Mouse (Mus musculus): ENCODE measurements around the gene Slc9a8. TPM values are rescaled to one million over a fixed set of nuclear protein-coding genes. Genes with fewer than 3 reads are reported as not detected.
A peak's percentile ranks its signal among the peaks of the same experiment; 100 is the strongest.

Slc9a8 gene
- polyA plus RNA-seq, 1 experiment from 2014 or later: 14.9 TPM

- Histone ChIP-seq H3K36me3 (ENCODE audit: control insufficient read depth, insufficient read depth) (peaks cover 50% of the 10 kb centered on the region), H3K27ac (ENCODE audit: low read depth, low read length) (0 out of 2 replicates have a peak overlapping the region, but pooled peaks have one; percentile 5), H3K9ac (ENCODE audit: low read depth, low read length) (no peak overlapping the region), H3K9me3 (ENCODE audit: control insufficient read depth) (no peaks in the 10 kb centered on the region), H3K4me3 (ENCODE audit: low read depth, low read length) (no peak overlapping the region), H3K27me3 (replicated peaks; ENCODE audit: control insufficient read depth, insufficient read depth, low read length) (no peaks in the 10 kb centered on the region), H3K4me1 (replicated peaks; ENCODE audit: control insufficient read depth, insufficient read depth, low read length) (peaks cover 7% of the 10 kb centered on the region; the same call in 1 of the 2 replicates), H3K4me2 (replicated peaks; ENCODE audit: low read depth) (no peak overlapping the region)
- 67% methylated on average over 6 of the region's 6 CpGs for WGBS
- ATAC-seq: no peak
- TF ChIP-seq CTCF (IDR thresholded peaks at IDR 0.05; ENCODE audit: low read depth): no peak
These were observed 3.9 kb downstream of the Slc9a8 start for GRCm38 (mm10) chr2:167425407-167425806.

- H3K27me3 ChIP-seq (replicated peaks; ENCODE audit: control insufficient read depth, insufficient read depth, low read length): no peaks in the 10 kb centered on the region
- no peak for TF ChIP-seq CTCF (IDR thresholded peaks at IDR 0.05; ENCODE audit: low read depth)
- H3K4me1 ChIP-seq (replicated peaks; ENCODE audit: control insufficient read depth, insufficient read depth, low read length): no peaks in the 10 kb centered on the region
- WGBS: 91% methylated on average over 5 of the region's 5 CpGs
- H3K9me3 ChIP-seq (ENCODE audit: control insufficient read depth): no peaks in the 10 kb centered on the region
- no peak overlapping the region for H3K27ac ChIP-seq (ENCODE audit: low read depth, low read length)
- no peak overlapping the region for H3K4me3 ChIP-seq (ENCODE audit: low read depth, low read length)
- peaks cover 61% of the 10 kb centered on the region for H3K36me3 ChIP-seq (ENCODE audit: control insufficient read depth, insufficient read depth)
- no peak overlapping the region for H3K4me2 ChIP-seq (replicated peaks; ENCODE audit: low read depth)
- ATAC-seq: no peak
- H3K9ac ChIP-seq (ENCODE audit: low read depth, low read length): no peak overlapping the region
These were observed 8.1 kb downstream of the Slc9a8 start for GRCm38 (mm10) chr2:167429596-167429995.

GRCm38 (mm10) chr2:167430737-167431417 lies 9.4 kb downstream of the Slc9a8 start:
- WGBS: 56% methylated on average over 9 of the region's 9 CpGs
- TF ChIP-seq CTCF (IDR thresholded peaks at IDR 0.05; ENCODE audit: low read depth): no peak
- no peaks in the 10 kb centered on the region for H3K27me3 ChIP-seq (replicated peaks; ENCODE audit: control insufficient read depth, insufficient read depth, low read length)
- peaks cover 54% of the 10 kb centered on the region for H3K36me3 ChIP-seq (ENCODE audit: control insufficient read depth, insufficient read depth)
- H3K9me3 ChIP-seq (ENCODE audit: control insufficient read depth): no peaks in the 10 kb centered on the region
- no peak overlapping the region for H3K27ac ChIP-seq (ENCODE audit: low read depth, low read length)
- no peak overlapping the region for H3K9ac ChIP-seq (ENCODE audit: low read depth, low read length)
- no peak for ATAC-seq
- H3K4me1 ChIP-seq (replicated peaks; ENCODE audit: control insufficient read depth, insufficient read depth, low read length): no peaks in the 10 kb centered on the region
- H3K4me2 ChIP-seq (replicated peaks; ENCODE audit: low read depth): no peak overlapping the region
- H3K4me3 ChIP-seq (ENCODE audit: low read depth, low read length): no peak overlapping the region

GRCm38 (mm10) chr2:167431418-167431776 lies 9.9 kb downstream of the Slc9a8 start:
- no peak overlapping the region for H3K4me2 ChIP-seq (replicated peaks; ENCODE audit: low read depth)
- ATAC-seq: no peak
- TF ChIP-seq CTCF (IDR thresholded peaks at IDR 0.05; ENCODE audit: low read depth): no peak
- H3K27me3 ChIP-seq (replicated peaks; ENCODE audit: control insufficient read depth, insufficient read depth, low read length): no peaks in the 10 kb centered on the region
- WGBS: 65% methylated on average over 7 of the region's 7 CpGs
- no peak overlapping the region for H3K4me3 ChIP-seq (ENCODE audit: low read depth, low read length)
- H3K9ac ChIP-seq (ENCODE audit: low read depth, low read length): no peak overlapping the region
- no peaks in the 10 kb centered on the region for H3K4me1 ChIP-seq (replicated peaks; ENCODE audit: control insufficient read depth, insufficient read depth, low read length)
- H3K27ac ChIP-seq (ENCODE audit: low read depth, low read length): peak overlapping the region; percentile 21; the same call in 1 of the 2 replicates
- H3K36me3 ChIP-seq (ENCODE audit: control insufficient read depth, insufficient read depth): peaks cover 52% of the 10 kb centered on the region
- H3K9me3 ChIP-seq (ENCODE audit: control insufficient read depth): no peaks in the 10 kb centered on the region

GRCm38 (mm10) chr2:167434570-167434969 lies 13.1 kb downstream of the Slc9a8 start:
- TF ChIP-seq CTCF (IDR thresholded peaks at IDR 0.05; ENCODE audit: low read depth): no peak
- no peak for ATAC-seq
- 93% methylated on average over 6 of the region's 6 CpGs for WGBS
- no peak overlapping the region for H3K9ac ChIP-seq (ENCODE audit: low read depth, low read length)
- H3K27me3 ChIP-seq (replicated peaks; ENCODE audit: control insufficient read depth, insufficient read depth, low read length): no peaks in the 10 kb centered on the region
- H3K27ac ChIP-seq (ENCODE audit: low read depth, low read length): no peak overlapping the region
- H3K4me2 ChIP-seq (replicated peaks; ENCODE audit: low read depth): no peak overlapping the region
- H3K9me3 ChIP-seq (ENCODE audit: control insufficient read depth): no peaks in the 10 kb centered on the region
- peaks cover 49% of the 10 kb centered on the region for H3K36me3 ChIP-seq (ENCODE audit: control insufficient read depth, insufficient read depth)
- no peaks in the 10 kb centered on the region for H3K4me1 ChIP-seq (replicated peaks; ENCODE audit: control insufficient read depth, insufficient read depth, low read length)
- no peak overlapping the region for H3K4me3 ChIP-seq (ENCODE audit: low read depth, low read length)

GRCm38 (mm10) chr2:167435631-167436030 lies 14.1 kb downstream of the Slc9a8 start:
- Histone ChIP-seq H3K4me2 (replicated peaks; ENCODE audit: low read depth) (no peak overlapping the region), H3K9ac (ENCODE audit: low read depth, low read length) (no peak overlapping the region), H3K4me1 (replicated peaks; ENCODE audit: control insufficient read depth, insufficient read depth, low read length) (no peaks in the 10 kb centered on the region), H3K4me3 (ENCODE audit: low read depth, low read length) (no peak overlapping the region), H3K36me3 (ENCODE audit: control insufficient read depth, insufficient read depth) (peaks cover 57% of the 10 kb centered on the region), H3K9me3 (ENCODE audit: control insufficient read depth) (no peaks in the 10 kb centered on the region), H3K27me3 (replicated peaks; ENCODE audit: control insufficient read depth, insufficient read depth, low read length) (no peaks in the 10 kb centered on the region), H3K27ac (ENCODE audit: low read depth, low read length) (no peak overlapping the region)
- ATAC-seq: no peak
- WGBS: 75% methylated on average over 2 of the region's 2 CpGs
- TF ChIP-seq CTCF (IDR thresholded peaks at IDR 0.05; ENCODE audit: low read depth): no peak

Data from intestine, postnatal 0 days (tissue).